Mouse (Mus musculus) liver, embryonic 14.5 days (tissue): Measurements from ENCODE around the gene Olfr1033.
"Not testable (repeated sequence)": the region's sequence is repeated elsewhere in the genome, so short reads cannot be mapped to it uniquely, and the experiment has no call there.

Experiments used
- CTCF ChIP-seq: IDR thresholded peaks from 2 replicates; pipeline ENCODE4 v1.5.1; 2016; ENCODE audit warnings: antibody characterized with exemption, low read depth, control low read depth
- EP300 ChIP-seq: IDR thresholded peaks from 2 replicates; pipeline ENCODE4 v1.6.1; 2016; ENCODE audit warnings: antibody characterized with exemption, low read depth

DNA sequence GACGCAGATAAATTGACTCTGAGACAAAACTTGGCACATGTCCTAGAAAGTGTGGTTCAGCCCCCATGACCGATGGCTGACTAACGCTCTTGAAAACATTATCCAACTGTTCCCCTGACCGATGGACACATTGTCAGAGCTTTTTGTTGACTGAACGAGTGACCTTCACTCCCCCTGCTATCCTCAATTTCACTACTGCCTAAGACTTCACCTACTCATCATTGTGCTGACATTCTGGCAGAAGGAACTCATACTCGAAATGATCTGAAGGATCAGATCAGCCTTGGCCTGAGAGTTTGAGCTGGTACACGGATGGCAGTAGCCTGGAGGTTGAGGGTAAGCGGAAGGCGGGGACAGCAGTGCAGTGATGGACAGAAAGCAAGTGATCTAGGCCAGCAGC lies 1.1 kb downstream of the Olfr1033 start:
- not testable (repeated sequence) for TF ChIP-seq CTCF, EP300
